Mouse (Mus musculus): ENCODE measurements around the gene Hoxd4.

Hoxd4 gene

DNA sequence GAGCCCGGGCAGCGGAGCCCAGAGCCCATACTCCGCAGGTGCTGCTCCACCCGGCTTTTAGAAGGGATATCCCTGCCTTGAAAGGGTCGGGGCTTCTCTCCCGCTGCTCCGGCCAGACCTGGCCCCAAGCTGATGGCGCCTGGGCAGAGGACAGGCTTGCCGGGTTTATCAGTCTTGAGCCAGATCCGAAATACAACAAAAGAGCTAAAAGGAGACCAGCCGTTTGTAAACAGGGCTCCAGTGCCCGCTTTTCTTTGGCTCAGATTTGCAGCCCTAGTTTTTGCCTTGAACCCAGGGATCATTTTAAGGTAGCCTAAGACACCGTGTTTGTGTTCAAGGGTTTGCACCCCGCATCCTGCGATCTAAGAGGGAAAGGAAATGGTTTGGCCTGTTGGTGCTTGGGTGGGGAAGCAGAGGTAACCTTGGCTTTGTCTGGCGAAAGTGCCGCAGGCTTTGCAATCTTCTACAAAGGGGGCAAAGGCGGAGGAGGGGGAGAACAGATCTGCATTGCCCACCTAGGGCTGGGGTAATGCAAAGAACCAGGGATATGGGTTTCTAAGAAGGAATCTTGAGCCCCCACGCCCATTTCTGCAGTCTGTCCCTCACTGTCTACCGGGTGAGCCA lies 18.8 kb upstream of the Hoxd4 start:
- no peak for DNase-seq (ENCODE audit: low spot score)

DNA sequence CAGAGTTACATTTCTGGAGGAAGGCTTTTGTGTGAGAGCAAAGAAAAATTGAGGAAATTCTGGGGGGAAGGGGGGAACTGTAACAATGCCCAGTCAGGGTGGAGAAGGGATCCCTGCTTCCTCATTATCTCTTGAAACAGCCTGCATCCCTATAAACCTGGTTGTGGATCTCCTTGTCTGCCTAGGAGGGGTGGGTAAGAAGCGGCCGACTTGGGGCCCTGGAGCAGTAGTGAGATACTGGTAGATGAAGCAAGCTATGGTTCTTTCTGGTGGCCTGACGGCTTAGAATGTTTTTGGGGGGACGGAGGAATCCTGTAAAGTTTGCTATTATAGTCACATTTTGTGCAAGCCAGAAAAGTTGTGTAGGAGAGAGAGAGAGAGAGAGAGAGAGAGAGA lies 18.3 kb upstream of the Hoxd4 start:
- DNase-seq (ENCODE audit: low spot score), result no peak

DNA sequence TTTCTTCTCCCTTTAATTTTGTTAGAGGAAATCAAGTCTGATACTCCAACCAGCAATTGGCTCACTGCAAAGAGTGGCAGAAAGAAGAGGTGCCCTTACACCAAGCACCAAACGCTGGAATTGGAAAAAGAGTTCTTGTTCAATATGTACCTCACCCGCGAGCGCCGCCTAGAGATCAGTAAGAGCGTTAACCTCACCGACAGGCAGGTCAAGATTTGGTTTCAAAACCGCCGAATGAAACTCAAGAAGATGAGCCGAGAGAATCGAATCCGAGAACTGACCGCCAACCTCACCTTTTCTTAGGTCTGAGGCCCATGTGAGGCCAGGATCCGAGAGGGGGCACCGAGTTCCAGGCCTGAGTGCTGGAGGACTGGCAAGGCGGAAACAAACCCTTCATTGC lies 17.7 kb upstream of the Hoxd4 start:
- DNase-seq (ENCODE audit: low spot score), result no peak

DNA sequence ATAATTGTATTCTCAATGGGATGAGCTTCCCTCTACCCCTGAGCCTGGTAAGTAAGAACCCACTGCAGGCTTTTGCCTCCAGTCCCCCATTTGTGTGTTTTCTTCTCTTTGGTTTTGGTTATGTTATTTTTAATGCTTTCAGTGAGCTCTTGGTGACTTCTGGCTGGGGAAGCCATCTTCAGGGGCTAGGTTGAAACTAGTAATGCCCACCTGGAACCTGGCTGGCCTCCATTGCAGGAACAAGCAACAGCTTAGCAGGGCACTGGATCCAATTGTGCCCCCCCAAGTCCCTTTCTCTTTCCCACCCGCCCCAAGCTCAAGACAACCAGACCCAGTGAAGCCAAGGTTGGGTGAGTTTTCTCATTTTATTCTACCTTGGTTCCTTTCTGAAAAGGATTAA lies 16.3 kb upstream of the Hoxd4 start:
- DNase-seq (ENCODE audit: low spot score), result no peak

DNA sequence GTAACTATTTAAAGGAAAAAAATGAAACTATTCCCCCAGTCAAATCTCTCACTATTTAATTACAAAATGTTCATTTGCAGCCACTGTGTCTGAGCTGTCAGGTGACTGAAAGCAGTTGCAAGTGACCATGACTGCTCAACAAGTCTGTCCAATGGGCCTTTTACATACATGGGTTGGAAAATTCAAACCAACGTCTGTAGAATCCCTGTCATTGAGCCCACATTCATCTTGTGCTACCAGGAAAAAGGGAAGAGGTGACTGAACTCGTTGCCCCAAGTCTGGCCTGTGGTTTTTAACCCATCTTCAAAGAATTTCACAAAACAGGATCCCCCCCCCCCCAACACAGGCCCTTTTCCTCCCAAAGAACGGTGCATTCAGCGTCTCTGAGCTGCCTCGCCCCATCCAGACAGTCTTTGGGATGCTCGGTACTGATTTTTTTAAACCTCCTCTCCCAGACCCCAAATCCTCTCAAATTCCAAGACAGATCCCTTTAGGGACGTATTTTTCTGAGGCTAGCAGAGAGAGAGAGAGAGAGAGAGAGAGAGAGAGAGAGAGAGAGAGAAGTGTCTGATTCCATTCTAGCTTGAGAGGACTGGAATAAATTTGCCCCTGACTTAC lies 15.8 kb upstream of the Hoxd4 start:
- DNase-seq (ENCODE audit: low spot score), result no peak

DNA sequence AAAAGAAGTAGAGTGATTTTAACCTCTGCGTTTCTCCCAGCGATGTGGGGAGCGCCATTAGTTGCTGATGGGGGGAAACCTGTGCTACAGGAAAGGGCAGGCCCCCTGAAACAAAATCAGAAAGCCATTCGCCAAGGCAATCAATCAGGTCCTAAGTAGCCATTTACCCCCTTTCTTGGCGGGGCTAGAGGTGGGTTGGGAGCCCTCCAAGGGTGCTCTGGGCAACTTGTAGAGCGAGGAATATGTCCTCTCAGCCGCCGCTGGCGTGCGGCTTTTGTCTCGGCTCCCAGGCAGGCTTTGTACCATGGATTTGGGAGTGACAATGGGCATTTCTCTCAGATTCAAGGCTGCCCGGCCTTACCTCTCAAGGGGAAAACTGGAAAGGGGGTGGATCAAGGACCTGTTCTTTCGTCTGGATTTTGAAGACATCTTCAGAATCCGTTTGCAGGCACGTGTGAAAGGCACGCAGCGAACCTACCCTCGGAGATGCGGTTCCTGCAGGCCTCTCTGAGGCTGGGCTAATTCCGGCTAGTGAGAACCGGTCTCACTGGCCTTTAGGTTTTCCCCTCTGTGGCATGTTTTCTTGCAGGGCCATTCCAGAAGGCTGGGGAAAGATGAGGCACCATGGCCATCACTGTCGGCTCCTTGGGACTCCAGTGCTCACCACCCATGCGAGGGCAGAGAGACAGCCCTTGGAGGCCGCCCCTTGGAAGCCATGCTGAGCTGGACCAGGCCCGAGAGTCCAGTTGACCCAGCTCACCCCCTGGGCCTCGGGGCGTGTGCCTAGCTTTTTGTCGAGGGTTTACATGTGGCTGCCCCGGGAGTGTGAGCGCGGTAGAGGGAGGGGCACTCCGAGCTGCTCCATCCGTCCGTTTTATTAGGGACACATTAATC lies 15.0 kb upstream of the Hoxd4 start:
- no peak for DNase-seq (ENCODE audit: low spot score)

DNA sequence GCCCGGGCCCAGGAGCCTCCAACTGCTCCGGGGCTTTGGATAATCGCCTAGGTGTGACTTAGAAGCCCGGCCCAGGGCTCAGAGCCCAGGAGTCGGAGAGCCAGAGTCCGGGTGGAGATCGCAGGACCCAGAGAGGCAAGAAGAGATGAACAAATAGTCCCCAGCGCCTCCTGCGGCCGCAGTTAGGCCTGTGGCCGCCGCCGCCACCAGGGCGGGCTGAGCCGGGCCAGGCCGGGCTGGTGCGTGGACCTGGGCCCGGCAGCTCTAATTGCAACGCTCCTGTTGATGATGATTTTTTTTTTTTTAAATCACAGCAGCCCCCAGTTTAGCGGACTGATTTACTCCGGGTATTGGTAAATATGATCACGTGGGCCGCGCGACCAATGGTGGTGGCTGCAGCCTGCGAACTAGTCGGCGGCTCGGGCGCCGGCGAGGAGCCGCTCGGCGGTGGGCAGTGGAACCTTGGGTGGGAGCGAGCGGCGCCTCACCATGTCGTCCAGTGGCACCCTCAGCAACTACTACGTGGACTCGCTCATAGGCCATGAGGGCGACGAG lies 14.1 kb upstream of the Hoxd4 start, which contains the start of gene Hoxd9:
Hoxd9 (plus strand) TSS at position 161 of the 555 bp plus-strand sequence.
- DNase-seq (ENCODE audit: low spot score), result peak; percentile 72

DNA sequence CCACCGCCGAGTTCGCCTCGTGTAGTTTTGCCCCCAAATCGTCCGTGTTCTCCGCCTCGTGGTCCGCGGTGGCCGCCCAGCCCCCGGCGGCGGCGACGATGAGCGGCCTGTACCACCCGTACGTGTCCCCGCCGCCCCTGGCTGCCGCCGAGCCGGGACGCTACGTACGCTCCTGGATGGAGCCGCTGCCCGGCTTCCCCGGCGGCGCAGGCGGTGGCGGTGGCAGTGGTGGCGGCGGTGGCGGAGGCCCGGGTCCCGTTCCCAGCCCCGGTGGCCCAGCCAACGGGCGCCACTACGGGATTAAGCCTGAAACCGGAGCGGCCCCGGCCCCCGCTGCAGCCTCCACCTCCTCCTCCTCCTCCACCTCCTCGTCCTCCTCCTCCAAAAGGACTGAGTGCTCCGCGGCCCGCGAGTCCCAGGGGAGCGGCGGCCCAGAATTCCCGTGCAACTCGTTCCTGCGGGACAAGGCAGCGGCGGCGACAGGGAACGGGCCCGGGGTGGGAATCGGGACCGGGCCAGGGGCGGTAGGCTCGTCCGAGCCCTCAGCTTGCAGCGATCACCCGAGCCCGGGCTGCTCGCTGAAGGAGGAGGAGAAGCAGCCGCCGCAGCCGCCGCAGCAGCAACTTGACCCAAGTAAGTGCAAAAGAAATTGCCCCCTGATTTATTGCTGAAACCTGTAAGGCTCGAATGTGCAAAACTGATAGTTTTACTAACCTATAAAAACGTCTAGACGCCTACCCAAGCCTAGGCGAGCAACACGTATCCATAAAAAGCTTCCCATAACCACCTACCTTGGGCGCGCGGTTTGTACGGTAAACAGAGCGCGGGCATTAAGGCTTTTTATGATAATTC lies 13.3 kb upstream of the Hoxd4 start:
- DNase-seq (ENCODE audit: low spot score), result no peak

DNA sequence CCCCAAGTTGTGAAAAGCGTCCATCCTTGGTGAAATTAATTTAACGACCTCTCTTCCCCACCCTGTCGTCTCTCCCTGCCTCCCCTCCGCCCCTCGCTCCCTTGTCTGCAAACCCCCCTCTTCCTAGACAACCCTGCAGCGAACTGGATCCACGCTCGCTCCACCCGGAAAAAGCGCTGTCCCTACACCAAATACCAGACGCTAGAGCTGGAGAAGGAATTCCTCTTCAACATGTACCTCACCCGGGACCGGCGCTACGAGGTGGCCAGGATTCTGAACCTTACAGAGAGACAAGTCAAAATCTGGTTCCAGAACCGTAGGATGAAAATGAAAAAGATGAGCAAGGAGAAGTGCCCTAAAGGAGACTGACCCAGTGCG lies 12.7 kb upstream of the Hoxd4 start:
- DNase-seq (ENCODE audit: low spot score), result no peak

DNA sequence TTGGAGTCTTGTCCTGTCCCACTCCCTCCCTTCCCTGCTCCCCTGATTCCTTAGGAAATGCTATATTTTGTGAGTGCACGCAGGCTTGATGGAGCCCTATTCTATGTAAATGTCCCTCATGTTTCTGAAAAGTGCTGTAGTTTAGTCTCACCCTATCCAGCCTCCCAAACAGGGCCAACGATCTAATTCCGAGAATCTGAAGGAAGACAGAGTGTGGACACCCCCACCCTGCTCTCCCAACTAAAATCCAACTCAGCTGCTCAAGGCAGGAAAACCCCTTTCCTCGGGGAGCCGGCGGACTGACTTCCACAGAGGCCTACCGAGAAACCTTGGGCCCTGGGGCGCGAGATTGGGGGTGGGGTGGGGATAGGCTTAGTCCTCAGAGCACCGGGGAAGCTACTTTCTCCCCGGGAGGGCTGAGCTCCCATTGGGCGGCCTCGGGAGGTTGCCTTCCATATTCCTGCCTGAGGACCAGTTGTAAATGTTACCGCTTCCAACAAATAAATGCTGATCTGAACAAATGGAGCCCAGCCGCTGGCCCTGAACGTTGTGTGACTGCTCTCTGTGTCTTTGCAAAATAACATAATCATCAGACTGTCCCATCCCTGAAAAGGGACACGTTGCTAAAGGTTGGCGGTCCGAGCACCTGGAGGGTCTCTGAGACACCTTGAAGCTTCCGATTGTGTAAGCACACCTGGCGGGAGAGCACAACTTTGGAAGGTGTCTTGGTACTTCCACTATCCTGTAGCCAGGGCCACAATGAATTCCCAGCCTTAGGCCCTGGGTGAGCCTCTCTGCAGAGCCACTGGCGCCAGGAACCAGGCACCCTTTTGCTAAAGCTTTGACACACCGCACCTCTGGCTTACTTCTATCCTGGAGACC lies 11.8 kb upstream of the Hoxd4 start:
- no peak for DNase-seq (ENCODE audit: low spot score)

DNA sequence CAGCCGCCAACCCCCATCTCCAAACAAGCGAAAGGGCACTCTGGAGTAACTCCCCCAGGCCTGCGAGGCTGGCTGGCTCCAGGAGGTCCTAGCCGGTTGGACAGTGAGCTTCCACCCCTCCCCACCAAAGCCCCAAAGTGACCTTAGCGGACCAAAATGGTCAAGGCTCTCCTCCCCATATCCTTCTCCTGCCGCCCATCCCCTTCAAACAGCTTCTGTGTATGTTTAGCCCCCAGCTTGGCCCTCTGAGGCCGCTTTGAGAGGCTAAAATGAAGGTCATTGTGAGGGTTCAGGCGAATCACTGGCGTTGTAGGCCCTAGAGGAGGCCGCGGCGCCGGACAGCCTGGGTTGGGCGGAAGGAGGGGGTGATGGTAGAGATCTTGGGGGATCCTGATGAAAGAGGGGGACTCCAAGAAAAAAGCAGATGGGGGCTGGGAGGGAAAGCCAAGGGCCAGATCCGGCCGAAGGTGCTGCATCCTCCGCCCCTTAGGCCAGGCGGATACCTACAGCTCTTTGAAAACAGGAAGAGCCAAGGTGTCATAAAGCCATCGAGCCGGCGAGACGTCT lies 11.1 kb upstream of the Hoxd4 start:
- DNase-seq (ENCODE audit: low spot score), result no peak

DNA sequence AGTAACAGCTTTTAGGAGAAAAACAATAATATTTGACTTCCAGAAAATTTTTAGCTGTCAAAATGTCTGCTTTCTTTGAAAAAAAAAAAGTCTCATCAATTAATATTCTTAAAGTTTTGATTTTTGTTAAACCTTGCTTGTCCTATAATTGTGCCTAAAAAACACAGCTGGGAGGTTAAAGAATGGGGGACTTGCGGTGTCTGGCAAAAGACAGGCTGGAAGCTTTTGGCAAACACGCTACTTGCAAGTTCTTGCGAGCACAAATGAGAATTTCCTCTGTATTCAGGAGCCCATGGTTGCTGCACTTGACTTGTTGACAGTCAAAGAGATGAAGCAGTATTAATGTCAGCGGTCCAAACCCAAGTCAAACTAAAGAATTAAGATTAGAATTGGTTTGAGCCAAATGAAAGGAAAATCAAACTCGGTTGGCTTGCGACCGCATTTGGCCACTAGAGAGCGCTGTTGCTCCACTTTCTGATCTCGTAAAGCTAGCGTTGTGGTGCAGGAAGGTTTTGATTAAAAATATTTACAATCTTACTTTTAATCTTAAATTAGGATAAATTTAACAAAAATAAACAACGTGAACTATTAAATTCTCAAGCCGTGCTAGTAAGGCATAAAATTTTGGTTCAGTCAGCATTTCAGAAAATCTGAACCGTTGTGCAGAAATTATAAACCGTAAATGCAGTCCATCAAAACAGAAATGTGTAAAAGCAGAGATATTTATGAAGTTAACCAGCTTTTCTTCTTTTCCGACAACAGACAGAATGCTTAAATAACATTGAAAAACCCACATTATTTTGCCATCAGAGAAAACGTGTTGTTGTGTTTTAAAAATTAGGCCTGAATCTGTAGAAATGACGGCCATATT lies 9.5 kb upstream of the Hoxd4 start:
- peak; percentile 70 for DNase-seq (ENCODE audit: low spot score)

DNA sequence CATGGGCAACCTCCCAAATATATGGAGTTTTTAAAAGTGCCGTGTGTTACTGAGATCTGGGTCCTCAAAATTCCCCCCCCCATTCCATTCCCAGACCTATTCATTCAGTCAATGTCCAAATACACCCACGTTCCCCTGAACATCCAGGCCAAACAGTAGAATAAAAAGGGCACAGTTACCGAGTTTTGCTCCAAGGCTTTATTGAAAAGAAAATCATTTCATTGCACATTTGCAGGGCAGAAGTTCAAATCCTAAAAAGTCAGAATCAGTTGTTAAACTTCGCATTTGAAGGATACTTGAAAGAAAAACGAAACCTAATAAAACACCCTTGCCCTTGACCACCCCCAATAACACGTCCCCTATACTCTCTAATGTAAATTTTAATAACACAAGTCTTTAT lies 8.9 kb upstream of the Hoxd4 start:
- DNase-seq (ENCODE audit: low spot score), result no peak

DNA sequence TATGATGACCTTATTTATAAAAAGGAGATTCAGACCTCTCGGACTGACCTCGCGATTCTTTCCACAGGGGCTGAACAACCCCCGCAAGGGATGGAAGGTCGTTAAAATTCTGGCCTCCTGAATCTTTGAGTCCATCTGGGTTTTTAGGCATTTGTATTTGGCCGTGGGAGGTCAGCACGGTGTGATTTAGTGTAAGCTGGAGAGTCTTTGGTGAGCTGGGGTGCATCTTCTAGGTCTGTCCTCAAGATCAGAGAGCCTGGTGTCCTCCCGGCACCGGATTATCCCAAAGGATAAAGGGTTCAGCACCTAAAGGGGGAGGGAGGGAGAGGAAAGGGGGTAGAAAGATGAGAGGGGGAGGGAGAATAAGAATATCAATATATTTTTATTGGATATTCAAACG lies 8.4 kb upstream of the Hoxd4 start:
- DNase-seq (ENCODE audit: low spot score), result no peak

DNA sequence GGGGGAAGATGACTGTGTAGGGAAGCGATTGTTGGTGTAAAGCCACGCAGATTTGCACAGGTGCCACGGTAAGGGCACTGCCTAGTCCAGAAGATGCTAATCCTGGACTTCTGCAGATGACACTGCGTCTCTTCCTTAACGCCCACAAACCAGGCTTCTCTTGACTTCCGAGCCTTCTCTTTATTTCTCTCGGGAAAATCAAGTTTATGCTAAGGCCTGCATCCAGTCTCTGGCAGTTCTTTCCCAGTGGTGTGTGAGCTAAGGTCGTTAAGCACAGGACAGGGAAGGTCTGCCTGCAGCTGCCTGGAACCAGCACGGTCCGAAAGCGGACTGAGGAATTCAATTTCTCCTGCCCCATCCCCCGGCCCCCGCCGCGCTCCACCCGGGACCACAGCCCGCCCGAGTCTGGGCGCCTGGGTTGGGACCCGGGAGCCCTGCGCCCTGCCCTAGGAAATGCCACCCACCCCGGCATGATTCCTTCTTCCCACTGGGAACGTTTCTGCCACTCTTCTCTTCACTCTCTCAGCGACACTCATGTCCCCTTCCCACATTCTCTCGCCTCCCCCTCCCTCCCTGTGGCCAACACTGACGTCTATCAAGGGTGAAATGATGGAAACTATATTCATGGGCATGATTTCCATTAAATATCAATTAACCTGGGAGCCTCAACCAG lies 7.9 kb upstream of the Hoxd4 start:
- DNase-seq (ENCODE audit: low spot score), result no peak

DNA sequence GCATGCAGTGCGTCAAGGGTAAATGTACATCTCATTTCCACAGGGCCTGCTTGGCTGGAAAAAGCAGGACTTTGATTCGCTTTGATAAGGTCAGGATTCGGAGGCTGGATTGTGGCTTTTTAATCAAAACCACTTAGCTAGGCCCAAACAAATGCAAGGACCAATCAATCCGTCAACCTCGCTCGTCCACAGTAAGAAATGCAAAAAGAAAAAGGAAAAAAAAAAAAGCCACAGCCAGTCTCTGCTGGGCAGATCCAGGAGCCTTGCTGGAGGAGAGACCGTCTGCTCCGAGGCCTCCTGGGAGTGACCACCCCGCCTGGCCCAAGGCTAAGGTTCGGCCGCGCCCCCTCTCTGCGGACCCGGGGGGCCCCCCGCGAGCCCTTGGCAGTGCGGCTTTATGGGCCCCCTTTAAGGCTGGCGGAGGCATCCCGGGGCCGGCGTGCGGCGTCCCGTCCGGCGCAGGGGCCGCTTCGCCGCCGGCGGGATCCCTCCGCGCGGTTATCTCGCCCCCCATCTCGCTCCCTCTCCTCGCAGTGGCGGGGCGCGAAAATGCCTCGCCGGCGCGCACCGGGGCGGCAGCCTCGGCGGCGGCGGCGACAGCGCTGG lies 7.2 kb upstream of the Hoxd4 start, which contains the start of gene Hoxd8:
Hoxd8 (plus strand) TSS at position 223 of the 606 bp plus-strand sequence.
- peak; percentile 89 for DNase-seq (ENCODE audit: low spot score)

DNA sequence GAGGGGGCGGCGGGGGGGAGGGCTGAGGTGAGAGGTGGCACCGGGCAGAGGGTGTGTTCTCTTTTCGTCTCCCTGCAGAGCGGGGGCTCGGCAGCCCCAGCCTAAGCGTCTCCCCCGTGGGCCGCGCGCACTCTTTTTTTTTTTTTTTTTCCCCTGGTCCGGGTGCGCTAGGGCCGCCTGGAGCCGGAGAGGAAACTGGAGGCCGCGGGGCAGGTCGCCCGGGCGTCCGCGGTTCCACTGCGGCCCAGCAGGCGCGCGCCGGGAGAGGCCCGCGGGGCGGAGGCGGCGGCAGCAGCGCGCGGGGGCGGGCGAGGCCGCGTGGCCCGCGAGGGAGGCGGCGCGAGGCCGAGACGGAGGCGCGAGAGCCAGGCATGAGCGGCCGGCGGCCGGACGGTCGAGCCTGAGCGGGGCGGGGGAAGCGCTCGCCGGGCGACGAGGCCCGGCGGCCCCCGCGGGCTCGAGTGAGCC lies 6.7 kb upstream of the Hoxd4 start:
- peak; percentile 78 for DNase-seq (ENCODE audit: low spot score)

DNA sequence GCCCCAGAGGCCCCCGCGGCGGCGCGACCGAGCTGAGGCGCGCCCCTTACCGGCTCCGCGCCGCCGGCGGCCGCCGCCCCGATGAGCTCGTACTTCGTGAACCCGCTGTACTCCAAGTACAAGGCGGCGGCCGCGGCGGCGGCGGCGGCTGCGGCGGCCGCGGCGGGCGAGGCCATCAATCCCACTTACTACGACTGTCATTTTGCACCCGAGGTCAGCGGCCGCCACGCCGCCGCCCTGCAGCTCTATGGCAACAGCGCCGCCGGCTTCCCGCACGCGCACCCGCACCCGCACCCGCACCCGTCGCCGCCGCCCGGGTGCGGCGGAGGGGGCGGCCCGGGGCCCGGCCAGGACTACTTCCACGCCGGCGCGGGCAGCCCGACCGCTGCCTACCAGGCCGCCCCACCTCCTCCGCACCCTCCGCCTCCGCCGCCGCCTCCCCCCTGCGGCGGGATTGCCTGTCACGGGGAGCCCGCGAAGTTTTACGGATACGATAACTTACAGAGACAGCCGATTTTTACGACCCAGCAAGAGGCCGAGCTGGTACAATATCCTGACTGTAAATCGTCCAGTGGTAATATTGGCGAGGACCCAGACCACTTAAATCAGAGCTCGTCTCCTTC lies 6.2 kb upstream of the Hoxd4 start:
- peak; percentile 71 for DNase-seq (ENCODE audit: low spot score)
